Mouse (Mus musculus) gonadal fat pad, adult 2 months (tissue): ENCODE data around the gene Pinlyp. TPM values are rescaled to one million over a fixed set of nuclear protein-coding genes. Genes with fewer than 3 reads are reported as not detected.

Experiments
- polyA plus RNA-seq: library from polyadenylated mRNA; depleted of rRNA; stranded (reverse); fragments of >200 nt; gene quantifications from 2 replicates; pipeline ENCODE4 v1.2.3, GENCODE M21; 2012; rRNA removed

Pinlyp gene
- polyA plus RNA-seq, 1 experiment, result 0.41 TPM

Other genes starting within 250 kb of the Pinlyp start
- 9.0 and 9.8 TPM in 2 replicates for gene Zfp61, start 244.9 kb downstream of the Pinlyp start, polyA plus RNA-seq
- gene Zfp94, start 229.5 kb downstream of the Pinlyp start, polyA plus RNA-seq, result 7.2 and 7.4 TPM in 2 replicates
- gene Tescl, start 212.2 kb downstream of the Pinlyp start, polyA plus RNA-seq, result 1.5 and 8.3 TPM in 2 replicates
- gene Lypd5, start 196.9 kb downstream of the Pinlyp start, polyA plus RNA-seq, result 0.04 TPM in 1 of 2 replicates, not detected in the other
- gene Kcnn4, start 175.9 kb downstream of the Pinlyp start, polyA plus RNA-seq, result 7.3 and 10.2 TPM in 2 replicates
- 51.5 and 58.6 TPM in 2 replicates for gene Smg9, start 146.5 kb downstream of the Pinlyp start, polyA plus RNA-seq
- gene Irgc1, start 93.8 kb downstream of the Pinlyp start, polyA plus RNA-seq, result 7.9 and 10.0 TPM in 2 replicates
- 7.1 and 11.3 TPM in 2 replicates for gene Plaur, start 83.6 kb downstream of the Pinlyp start, polyA plus RNA-seq
- 3.0 and 5.7 TPM in 2 replicates for gene Cadm4, start 64.1 kb downstream of the Pinlyp start, polyA plus RNA-seq
- gene Zfp428, start 39.1 kb downstream of the Pinlyp start, polyA plus RNA-seq, result 5.2 and 6.6 TPM in 2 replicates
- gene AC161166.1, start 33.7 kb downstream of the Pinlyp start, polyA plus RNA-seq, result 0.35 and 0.72 TPM in 2 replicates
- 16.0 TPM in 2 replicates for gene Irgq, start 15.4 kb downstream of the Pinlyp start, polyA plus RNA-seq
- gene Xrcc1, start 171 bp upstream of the Pinlyp start, polyA plus RNA-seq, result 39.2 and 43.6 TPM in 2 replicates
- 13.5 and 17.7 TPM in 2 replicates for gene Ethe1, start 41.4 kb upstream of the Pinlyp start, polyA plus RNA-seq
- gene Zfp575, start 41.5 kb upstream of the Pinlyp start, polyA plus RNA-seq, result 0.04 and 0.06 TPM in 2 replicates
- gene Phldb3, start 64.6 kb upstream of the Pinlyp start, polyA plus RNA-seq, result 2.4 and 3.4 TPM in 2 replicates
- gene Lypd3, start 90.4 kb upstream of the Pinlyp start, polyA plus RNA-seq, result 1.5 and 1.9 TPM in 2 replicates
- 0.58 TPM in 1 of 2 replicates, not detected in the other for gene Tex101, start 130.6 kb upstream of the Pinlyp start, polyA plus RNA-seq
- gene BC049730, start 163.1 kb upstream of the Pinlyp start, polyA plus RNA-seq, result 0.18 TPM in 1 of 2 replicates, not detected in the other
- 0.25 TPM in 1 of 2 replicates, not detected in the other for gene Gm4763, start 180.8 kb upstream of the Pinlyp start, polyA plus RNA-seq
- 1.1 and 3.3 TPM in 2 replicates for gene Cd177, start 214.2 kb upstream of the Pinlyp start, polyA plus RNA-seq
- gene Ceacam10, start 231.1 kb upstream of the Pinlyp start, polyA plus RNA-seq, result 533 and 579 TPM in 2 replicates